Mouse (Mus musculus) ES-Bruce4 (cell line): Measurements from ENCODE around the gene Hbq1a.

Experiments used
- CTCF ChIP-seq: IDR thresholded peaks from one replicate; pipeline ENCODE4 v1.8.1; 2011; ENCODE audit warnings: low read depth, low read length
- EP300 ChIP-seq: IDR thresholded peaks from 2 replicates; pipeline ENCODE4 v1.6.1; 2011; ENCODE audit warnings: low read depth, low read length; ENCODE audit not compliant: insufficient read depth
- POLR2A ChIP-seq: IDR thresholded peaks from one replicate; pipeline ENCODE4 v1.8.1; 2011; ENCODE audit warnings: low read length; ENCODE audit not compliant: insufficient read depth

DNA sequence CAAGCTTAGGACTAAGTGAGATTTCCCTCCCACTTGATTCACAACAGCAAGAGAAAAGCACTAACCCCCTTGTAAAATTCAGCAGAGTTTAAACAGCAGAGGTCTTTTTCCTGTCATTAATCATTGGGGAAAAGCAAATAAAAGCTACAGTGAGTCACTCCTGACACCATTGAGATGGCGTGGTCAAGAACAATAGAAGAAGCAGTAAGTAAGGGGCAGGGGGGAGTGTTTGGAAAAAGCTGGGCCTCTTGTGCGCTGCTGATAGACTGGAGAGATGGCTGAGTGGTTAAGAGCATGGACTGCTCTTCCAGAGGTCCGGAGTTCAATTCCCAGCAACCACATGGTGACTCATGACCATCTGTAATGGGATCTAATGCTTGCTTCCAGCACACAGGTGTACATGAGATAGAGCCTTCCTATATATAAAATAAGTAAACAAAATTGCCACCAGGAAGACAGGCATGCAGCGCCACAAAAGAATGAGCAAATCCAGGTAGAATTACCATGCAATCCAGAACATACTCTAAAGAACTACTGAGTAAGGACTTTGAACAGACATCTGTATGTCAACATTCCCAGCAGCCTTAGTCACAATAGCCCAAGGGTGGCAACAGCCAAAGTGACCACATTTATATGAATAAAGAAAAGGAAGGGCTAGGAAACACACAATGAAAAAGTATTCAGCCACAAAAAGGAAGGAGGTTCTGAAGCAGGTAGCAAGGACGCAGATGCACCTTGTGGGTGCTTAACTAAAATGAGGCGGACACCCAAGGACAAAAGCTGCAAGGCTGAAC is 45.8 kb downstream of the Hbq1a start:
- TF ChIP-seq CTCF (no peak), POLR2A (no peak), EP300 (no peak)
